Mouse (Mus musculus): ENCODE measurements at regions not wholly inside any gene's neighbourhood (a gene's known extent, or its start where the extent isn't known, plus 50 kb on each side); places are given as distances from the start of the nearest gene placed in this dataset.

GRCm38 (mm10) chr3:137785871-137786270 lies 78.4 kb upstream of the H2afz start:
- no peak for ATAC-seq (ENCODE audit: low read depth)
- Histone ChIP-seq H3K27ac (ENCODE audit: low read length) (no peak overlapping the region), H3K9me3 (ENCODE audit: control insufficient read depth, low read length) (no peaks in the 10 kb centered on the region), H3K4me1 (replicated peaks; ENCODE audit: control insufficient read depth, insufficient read depth, low read length) (no peaks in the 10 kb centered on the region), H3K27me3 (ENCODE audit: control insufficient read depth, insufficient read depth, low read depth, low read length) (no peaks in the 10 kb centered on the region), H3K4me2 (ENCODE audit: low read depth, low read length) (no peak overlapping the region), H3K9ac (ENCODE audit: low read length) (no peak overlapping the region), H3K36me3 (ENCODE audit: control insufficient read depth, insufficient read depth, low read length) (no peaks in the 10 kb centered on the region), H3K4me3 (ENCODE audit: low read length) (no peak overlapping the region)
- WGBS, result 69% methylated on average over 2 of the region's 2 CpGs

- no peaks in the 10 kb centered on the region for H3K36me3 ChIP-seq (ENCODE audit: control insufficient read depth, insufficient read depth, low read length)
- H3K9ac ChIP-seq (ENCODE audit: low read length), result no peak overlapping the region
- H3K4me1 ChIP-seq (replicated peaks; ENCODE audit: control insufficient read depth, insufficient read depth, low read length), result no peaks in the 10 kb centered on the region
- no peak overlapping the region for H3K4me2 ChIP-seq (ENCODE audit: low read depth, low read length)
- H3K27ac ChIP-seq (ENCODE audit: low read length), result no peak overlapping the region
- H3K4me3 ChIP-seq (ENCODE audit: low read length), result no peak overlapping the region
- H3K9me3 ChIP-seq (ENCODE audit: control insufficient read depth, low read length), result no peaks in the 10 kb centered on the region
- no peaks in the 10 kb centered on the region for H3K27me3 ChIP-seq (ENCODE audit: control insufficient read depth, insufficient read depth, low read depth, low read length)
- WGBS, result 80% methylated on average over 6 of the region's 6 CpGs
- ATAC-seq (ENCODE audit: low read depth), result no peak
These were observed 74.6 kb upstream of the H2afz start for GRCm38 (mm10) chr3:137789671-137790070.

DNA sequence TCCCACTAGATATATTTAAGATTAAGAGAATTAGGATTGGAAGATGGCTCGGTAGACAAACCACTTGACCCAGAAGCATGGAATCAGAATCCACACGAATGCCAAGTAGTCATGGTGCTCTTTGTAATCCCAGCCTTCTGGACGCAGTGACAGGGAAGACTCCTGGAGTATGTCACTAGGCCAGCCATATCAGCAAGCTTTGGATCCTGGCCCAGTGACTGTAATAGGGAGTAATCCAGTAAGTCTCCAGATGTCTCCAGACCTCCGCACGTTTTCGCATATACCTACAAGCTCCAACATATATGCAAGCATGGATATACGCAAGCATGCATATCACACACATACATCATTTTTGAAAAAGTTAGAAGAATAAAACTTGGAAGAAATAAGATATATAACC lies 73.9 kb upstream of the H2afz start:
- ATAC-seq (ENCODE audit: low read depth), result no peak
- WGBS, result 80% methylated on average over 7 of the region's 7 CpGs
- H3K4me1 ChIP-seq (replicated peaks; ENCODE audit: control insufficient read depth, insufficient read depth, low read length), result no peaks in the 10 kb centered on the region
- no peak overlapping the region for H3K4me2 ChIP-seq (ENCODE audit: low read depth, low read length)
- no peak overlapping the region for H3K4me3 ChIP-seq (ENCODE audit: low read length)
- no peaks in the 10 kb centered on the region for H3K27me3 ChIP-seq (ENCODE audit: control insufficient read depth, insufficient read depth, low read depth, low read length)
- no peaks in the 10 kb centered on the region for H3K9me3 ChIP-seq (ENCODE audit: control insufficient read depth, low read length)
- H3K36me3 ChIP-seq (ENCODE audit: control insufficient read depth, insufficient read depth, low read length), result no peaks in the 10 kb centered on the region
- H3K27ac ChIP-seq (ENCODE audit: low read length), result no peak overlapping the region
- no peak overlapping the region for H3K9ac ChIP-seq (ENCODE audit: low read length)

- H3K4me1 ChIP-seq (replicated peaks; ENCODE audit: control insufficient read depth, insufficient read depth, low read length), result no peaks in the 10 kb centered on the region
- H3K27me3 ChIP-seq (ENCODE audit: control insufficient read depth, insufficient read depth, low read depth, low read length), result no peaks in the 10 kb centered on the region
- H3K36me3 ChIP-seq (ENCODE audit: control insufficient read depth, insufficient read depth, low read length), result no peaks in the 10 kb centered on the region
- H3K9ac ChIP-seq (ENCODE audit: low read length), result no peak overlapping the region
- no peak overlapping the region for H3K4me2 ChIP-seq (ENCODE audit: low read depth, low read length)
- 84% methylated on average over 7 of the region's 7 CpGs for WGBS
- ATAC-seq (ENCODE audit: low read depth), result no peak
- H3K9me3 ChIP-seq (ENCODE audit: control insufficient read depth, low read length), result no peaks in the 10 kb centered on the region
- no peak overlapping the region for H3K27ac ChIP-seq (ENCODE audit: low read length)
- H3K4me3 ChIP-seq (ENCODE audit: low read length), result no peak overlapping the region
These were observed 68.5 kb upstream of the H2afz start for GRCm38 (mm10) chr3:137795754-137796315.

DNA sequence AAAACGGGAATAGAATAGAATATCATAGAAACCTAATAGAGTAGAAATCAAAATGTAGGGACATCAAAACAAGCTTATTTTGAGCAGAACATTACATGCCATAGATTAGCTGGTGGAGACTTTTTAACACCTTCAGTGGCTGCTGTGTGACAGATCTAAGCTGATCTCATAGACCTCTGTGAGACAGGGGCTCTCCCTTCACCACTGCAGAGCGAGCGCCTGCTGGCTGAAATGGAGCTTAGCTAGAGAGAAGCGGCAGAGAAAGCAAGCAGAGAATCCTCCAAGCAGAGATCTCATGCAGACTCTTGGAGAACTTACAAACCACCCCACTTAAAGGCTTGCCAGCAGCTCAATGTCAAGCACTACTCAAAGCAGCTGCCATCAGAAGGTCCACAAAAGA lies 65.5 kb upstream of the H2afz start:
- WGBS, result 68% methylated on average over 4 of the region's 4 CpGs
- Histone ChIP-seq H3K36me3 (ENCODE audit: control insufficient read depth, insufficient read depth, low read length) (no peaks in the 10 kb centered on the region), H3K27me3 (ENCODE audit: control insufficient read depth, insufficient read depth, low read depth, low read length) (no peaks in the 10 kb centered on the region), H3K4me3 (ENCODE audit: low read length) (no peak overlapping the region), H3K27ac (ENCODE audit: low read length) (no peak overlapping the region), H3K4me2 (ENCODE audit: low read depth, low read length) (no peak overlapping the region), H3K4me1 (replicated peaks; ENCODE audit: control insufficient read depth, insufficient read depth, low read length) (no peaks in the 10 kb centered on the region), H3K9ac (ENCODE audit: low read length) (no peak overlapping the region), H3K9me3 (ENCODE audit: control insufficient read depth, low read length) (no peaks in the 10 kb centered on the region)
- no peak for ATAC-seq (ENCODE audit: low read depth)

- Histone ChIP-seq H3K4me2 (ENCODE audit: low read depth, low read length) (no peak overlapping the region), H3K27me3 (ENCODE audit: control insufficient read depth, insufficient read depth, low read depth, low read length) (no peaks in the 10 kb centered on the region), H3K4me3 (ENCODE audit: low read length) (no peak overlapping the region), H3K9ac (ENCODE audit: low read length) (no peak overlapping the region), H3K9me3 (ENCODE audit: control insufficient read depth, low read length) (no peaks in the 10 kb centered on the region), H3K4me1 (replicated peaks; ENCODE audit: control insufficient read depth, insufficient read depth, low read length) (no peaks in the 10 kb centered on the region), H3K27ac (ENCODE audit: low read length) (no peak overlapping the region), H3K36me3 (ENCODE audit: control insufficient read depth, insufficient read depth, low read length) (no peaks in the 10 kb centered on the region)
- WGBS, result 56% methylated on average over 6 of the region's 6 CpGs
- ATAC-seq (ENCODE audit: low read depth), result no peak
These were observed 62.8 kb upstream of the H2afz start for GRCm38 (mm10) chr3:137801402-137802020.

GRCm38 (mm10) chr3:137807423-137807822 lies 56.9 kb upstream of the H2afz start:
- Histone ChIP-seq H3K4me1 (replicated peaks; ENCODE audit: control insufficient read depth, insufficient read depth, low read length) (no peaks in the 10 kb centered on the region), H3K36me3 (ENCODE audit: control insufficient read depth, insufficient read depth, low read length) (no peaks in the 10 kb centered on the region), H3K9me3 (ENCODE audit: control insufficient read depth, low read length) (no peaks in the 10 kb centered on the region), H3K4me3 (ENCODE audit: low read length) (no peak overlapping the region), H3K4me2 (ENCODE audit: low read depth, low read length) (no peak overlapping the region), H3K9ac (ENCODE audit: low read length) (no peak overlapping the region), H3K27ac (ENCODE audit: low read length) (no peak overlapping the region), H3K27me3 (ENCODE audit: control insufficient read depth, insufficient read depth, low read depth, low read length) (no peaks in the 10 kb centered on the region)
- ATAC-seq (ENCODE audit: low read depth), result no peak
- 40% methylated on average over 1 of the region's 1 CpGs for WGBS

DNA sequence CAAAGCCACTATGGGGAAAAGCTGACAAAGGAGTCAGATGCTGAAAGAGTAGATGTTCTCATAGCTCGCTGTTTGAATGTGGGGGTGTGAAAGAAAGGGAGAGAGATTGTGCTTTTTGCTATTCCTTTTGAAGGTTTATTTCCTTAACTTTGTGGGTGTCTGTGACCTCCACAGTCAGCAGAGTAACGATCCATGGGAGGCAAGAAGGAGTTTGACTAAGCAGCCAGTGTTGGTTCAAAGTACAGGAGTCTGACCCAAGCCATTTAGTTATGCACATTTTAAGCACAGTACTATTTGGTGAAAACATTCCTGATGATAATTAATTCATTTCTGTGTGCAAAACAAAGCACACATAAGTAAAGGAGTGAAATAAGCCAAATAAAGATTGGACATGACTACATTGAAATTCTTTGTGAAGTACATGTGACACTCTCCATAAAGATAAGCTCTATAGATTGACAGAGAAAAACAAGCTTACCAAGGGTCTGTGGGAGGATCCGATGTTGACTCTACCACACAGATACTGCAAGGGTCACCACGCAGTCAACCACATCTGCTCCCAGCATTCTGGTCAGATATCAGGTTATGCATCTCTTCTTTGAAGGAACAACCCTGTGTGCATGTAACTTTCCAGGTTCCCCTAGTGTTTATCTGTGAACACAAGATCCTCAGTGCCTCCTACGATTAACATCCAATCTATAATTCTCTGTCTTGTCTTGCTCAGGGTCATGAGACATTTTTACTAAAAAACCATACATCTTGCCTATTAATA lies 56.2 kb upstream of the H2afz start:
- Histone ChIP-seq H3K9ac (ENCODE audit: low read length) (no peak overlapping the region), H3K27ac (ENCODE audit: low read length) (no peak overlapping the region), H3K4me3 (ENCODE audit: low read length) (no peak overlapping the region), H3K9me3 (ENCODE audit: control insufficient read depth, low read length) (no peaks in the 10 kb centered on the region), H3K4me1 (replicated peaks; ENCODE audit: control insufficient read depth, insufficient read depth, low read length) (no peaks in the 10 kb centered on the region), H3K4me2 (ENCODE audit: low read depth, low read length) (no peak overlapping the region), H3K36me3 (ENCODE audit: control insufficient read depth, insufficient read depth, low read length) (no peaks in the 10 kb centered on the region), H3K27me3 (ENCODE audit: control insufficient read depth, insufficient read depth, low read depth, low read length) (no peaks in the 10 kb centered on the region)
- WGBS, result 39% methylated on average over 5 of the region's 5 CpGs
- ATAC-seq (ENCODE audit: low read depth), result no peak

- 63% methylated on average over 3 of the region's 3 CpGs for WGBS
- Histone ChIP-seq H3K27me3 (ENCODE audit: control insufficient read depth, insufficient read depth, low read depth, low read length) (no peaks in the 10 kb centered on the region), H3K4me3 (ENCODE audit: low read length) (no peak overlapping the region), H3K4me2 (ENCODE audit: low read depth, low read length) (no peak overlapping the region), H3K9me3 (ENCODE audit: control insufficient read depth, low read length) (no peaks in the 10 kb centered on the region), H3K9ac (ENCODE audit: low read length) (no peak overlapping the region), H3K4me1 (replicated peaks; ENCODE audit: control insufficient read depth, insufficient read depth, low read length) (no peaks in the 10 kb centered on the region), H3K36me3 (ENCODE audit: control insufficient read depth, insufficient read depth, low read length) (no peaks in the 10 kb centered on the region), H3K27ac (ENCODE audit: low read length) (no peak overlapping the region)
- no peak for ATAC-seq (ENCODE audit: low read depth)
These were observed 54.2 kb upstream of the H2afz start for GRCm38 (mm10) chr3:137810123-137810522.

All from lung, embryonic 16.5 days (tissue).